In genomic region chr13:37873125-37873891, GRCm38 (mm10) we compare ENCODE assay signal across 11 mouse cellular contexts.
DNase-seq lines count a peak whose midpoint lies in the region; ATAC-seq and TF ChIP-seq lines count a peak whose summit lies in the region.
"Had no signal": no experiment of that assay in that cellular context is flagged by ENCODE, and none has a peak within 500 bp of the region (broad histone marks: within the 10 kb centered on the region; RNA-seq: fewer than 3 reads in every experiment).

No protein-coding gene starts in this region.

- peak overlapping the region; percentile 45 for H3K4me2 ChIP-seq in liver, embryonic 13.5 days
- H3K4me2 ChIP-seq in stomach, embryonic 16.5 days (ENCODE audit: low read depth, low read length) = no peak overlapping the region
- H3K4me2 ChIP-seq: hindbrain, embryonic 15.5 days had no signal

- no peaks in the 10 kb centered on the region for H3K36me3 ChIP-seq in spleen, adult 2 months (ENCODE audit: control insufficient read depth, insufficient read depth, low read length)
- no peaks in the 10 kb centered on the region for H3K36me3 ChIP-seq in liver, embryonic 13.5 days
- no peaks in the 10 kb centered on the region for H3K36me3 ChIP-seq in stomach, embryonic 16.5 days (ENCODE audit: control insufficient read depth, insufficient read depth, low read length)
- H3K36me3 ChIP-seq: hindbrain, embryonic 15.5 days had no signal

- H3K27ac ChIP-seq in spleen, adult 2 months (ENCODE audit: insufficient read depth, low read length) = peak overlapping the region; percentile 30; the same call in 1 of the 2 replicates
- H3K27ac ChIP-seq in liver, embryonic 13.5 days = peak overlapping the region; percentile 89
- H3K27ac ChIP-seq in stomach, embryonic 16.5 days (ENCODE audit: low read length) = peak overlapping the region; percentile 36
- H3K27ac ChIP-seq: hindbrain, embryonic 15.5 days; layer of hippocampus, adult 2 months had no signal

- peak; percentile 67 for ATAC-seq in common myeloid progenitor, adult 5-6 weeks (replicated peaks; ENCODE audit: low read depth, poor library complexity, severe bottlenecking)
- peak; percentile 81 for ATAC-seq in liver, embryonic 13.5 days (ENCODE audit: low read depth)
- no peak for ATAC-seq in stomach, embryonic 16.5 days (ENCODE audit: insufficient read depth, low FRiP score)
- ATAC-seq: Patski had no signal

- TF ChIP-seq POLR2A in spleen, adult 2 months (IDR thresholded peaks at IDR 0.05; ENCODE audit: low read depth, low read length) = no peak

- peak in 1 of 2 experiments; percentile 13 for DNase-seq in spleen, adult 2 months (ENCODE audit: low read depth in 1 of 2, low spot score in 2 of 2)
- no peak for DNase-seq in spleen, adult 18-20 months
- no peak for DNase-seq in liver, embryonic 13.5 days
- DNase-seq in kidney, postnatal 4 days = no peak
- no peak for DNase-seq in right cerebral cortex, postnatal 4 days
- DNase-seq: embryo, embryonic 11 days had no signal

- H3K4me1 ChIP-seq in spleen, adult 2 months (ENCODE audit: control insufficient read depth, insufficient read depth, insufficient read length) = peaks cover 17% of the 10 kb centered on the region; the same call in 1 of the 2 replicates
- H3K4me1 ChIP-seq in liver, embryonic 13.5 days (replicated peaks) = peaks cover 97% of the 10 kb centered on the region
- H3K4me1 ChIP-seq in stomach, embryonic 16.5 days (ENCODE audit: control insufficient read depth, insufficient read depth, low read length) = peaks cover 27% of the 10 kb centered on the region
- H3K4me1 ChIP-seq: hindbrain, embryonic 15.5 days had no signal

- WGBS in spleen, adult 2 months = 18% methylated on average over 7 of the region's 7 CpGs
- 29% methylated on average over 7 of the region's 7 CpGs for WGBS in liver, embryonic 13.5 days (ENCODE audit: insufficient replicate concordance)
- WGBS in stomach, embryonic 16.5 days = 57% methylated on average over 7 of the region's 7 CpGs

- no peak overlapping the region for H3K4me3 ChIP-seq in spleen, adult 2 months (ENCODE audit: extremely low read depth, insufficient read depth, insufficient read length)
- no peak overlapping the region for H3K4me3 ChIP-seq in liver, embryonic 13.5 days (replicated peaks)
- H3K4me3 ChIP-seq in stomach, embryonic 16.5 days (replicated peaks; ENCODE audit: low read length) = no peak overlapping the region
- H3K4me3 ChIP-seq: hindbrain, embryonic 15.5 days; layer of hippocampus, adult 2 months had no signal

- no peaks in the 10 kb centered on the region for H3K27me3 ChIP-seq in spleen, adult 2 months (ENCODE audit: control insufficient read depth, insufficient read depth, low read length)
- H3K27me3 ChIP-seq in liver, embryonic 13.5 days = no peaks in the 10 kb centered on the region
- H3K27me3 ChIP-seq in stomach, embryonic 16.5 days (ENCODE audit: control insufficient read depth, insufficient read depth, low read length) = no peaks in the 10 kb centered on the region
- H3K27me3 ChIP-seq: hindbrain, embryonic 15.5 days; Patski had no signal

- no peak for TF ChIP-seq CTCF in spleen, adult 2 months (IDR thresholded peaks at IDR 0.05; ENCODE audit: extremely low read depth, insufficient read depth, insufficient read length, insufficient replicate concordance)

- H3K9ac ChIP-seq in liver, embryonic 13.5 days = peak overlapping the region; percentile 59
- no peak overlapping the region for H3K9ac ChIP-seq in stomach, embryonic 16.5 days (ENCODE audit: low read length)
- H3K9ac ChIP-seq: hindbrain, embryonic 15.5 days had no signal

- H3K9me3 ChIP-seq in liver, embryonic 13.5 days (replicated peaks) = no peaks in the 10 kb centered on the region
- H3K9me3 ChIP-seq in stomach, embryonic 16.5 days (replicated peaks; ENCODE audit: control insufficient read depth, low read length) = no peaks in the 10 kb centered on the region
- H3K9me3 ChIP-seq: hindbrain, embryonic 15.5 days had no signal

Comparison
In these comparisons a context has a peak if more than half of its experiments do, and no peak if none do; other contexts are left out.
1. H3K27ac ChIP-seq: peak in every context shown above with its lines; median percentile 89 in liver, embryonic 13.5 days; 36 in stomach, embryonic 16.5 days; 30 in spleen, adult 2 months.